Mouse (Mus musculus): ENCODE measurements around the gene Oard1. TPM values are rescaled to one million over a fixed set of nuclear protein-coding genes. Genes with fewer than 3 reads are reported as not detected.

Oard1 gene
- total and polyA plus RNA-seq, 3 experiments: 30.6 to 59.4 (median 32.6) TPM

DNA sequence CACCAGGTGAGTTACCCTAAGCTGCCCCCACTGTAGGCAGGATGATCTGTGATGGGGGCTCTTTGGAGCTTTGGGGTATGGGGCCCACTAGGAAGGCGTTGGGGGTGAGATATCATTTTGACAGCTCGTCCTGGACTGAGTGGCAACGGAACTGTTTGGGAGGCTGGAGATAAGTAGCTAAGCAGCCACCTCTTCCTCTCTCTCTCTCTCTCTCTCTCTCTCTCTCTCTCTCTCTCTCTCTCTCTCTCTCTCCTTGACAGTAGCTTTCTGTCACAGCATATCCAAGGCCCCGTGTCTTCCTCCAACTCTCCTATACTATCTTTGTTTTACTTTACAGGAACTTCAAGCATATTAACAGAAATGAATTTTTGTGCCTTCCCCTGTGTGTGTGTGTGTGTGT lies 49.4 kb upstream of the Oard1 start:
- H3K9me3 ChIP-seq (replicated peaks; ENCODE audit: low read length): no peaks in the 10 kb centered on the region
- in situ Hi-C loops (cut with MboI; ENCODE audit: low pct_ligation_motif_present, low pct_unique_long_range_greater_than_20kb, low sequenced_read_pairs) (no loop called here), dilution Hi-C loops (cut with MboI; ENCODE audit: extremely low pct_ligation_motif_present, extremely low pct_unique_long_range_greater_than_20kb, low sequenced_read_pairs) (no loop called here)
- TF ChIP-seq KAT2A (IDR thresholded peaks at IDR 0.05; ENCODE audit: insufficient replicate concordance, low read length): no peak
- TF ChIP-seq UBTF (IDR thresholded peaks at IDR 0.05; ENCODE audit: low read depth, low read length): no peak
- no peak for TF ChIP-seq MYC (IDR thresholded peaks at IDR 0.05; ENCODE audit: low read depth, low read length)
- TF ChIP-seq USF2 (conservative IDR thresholded peaks at IDR 0.05; ENCODE audit: low read depth, low read length): no peak
- no peak for TF ChIP-seq TCF12 (IDR thresholded peaks at IDR 0.05; ENCODE audit: low read depth, low read length)
- TF ChIP-seq ELF1 (IDR thresholded peaks at IDR 0.05; ENCODE audit: low read depth, low read length): no peak
- TF ChIP-seq SMC3 (IDR thresholded peaks at IDR 0.05; ENCODE audit: low read depth, low read length): no peak
- TF ChIP-seq PAX5 (IDR thresholded peaks at IDR 0.05; ENCODE audit: low read length): no peak
- no peak for TF ChIP-seq ZMIZ1 (IDR thresholded peaks at IDR 0.05; ENCODE audit: low read depth, low read length)
- no peak for TF ChIP-seq POLR2A (IDR thresholded peaks at IDR 0.05; ENCODE audit: low read depth, low read length)
- no peak for TF ChIP-seq MAFK (IDR thresholded peaks at IDR 0.05; ENCODE audit: insufficient replicate concordance, low read length)
- no peak for TF ChIP-seq MEF2A (IDR thresholded peaks at IDR 0.05; ENCODE audit: borderline replicate concordance, low read depth, low read length)
- TF ChIP-seq CTCF (conservative IDR thresholded peaks at IDR 0.05 in 1 of 2, IDR thresholded peaks at IDR 0.05 in 1 of 2; ENCODE audit: low read depth in 2 of 2, low read length in 2 of 2): no peak
- TF ChIP-seq JUN (IDR thresholded peaks at IDR 0.05; ENCODE audit: insufficient read depth, low read depth, low read length): no peak
- TF ChIP-seq BHLHE40 (IDR thresholded peaks at IDR 0.05; ENCODE audit: low read depth, low read length): no peak
- H3K79me2 ChIP-seq (replicated peaks; ENCODE audit: control insufficient read depth, extremely low read depth, insufficient read depth, poor library complexity, severe bottlenecking): no peaks in the 10 kb centered on the region
- no peak overlapping the region for H3K9ac ChIP-seq (ENCODE audit: insufficient read depth, low read depth)
- H3K4me2 ChIP-seq (ENCODE audit: insufficient read depth, low read depth, poor library complexity, severe bottlenecking): no peak overlapping the region
- no peak for DNase-seq (ENCODE audit: extremely low read depth)
- no peak overlapping the region for H3K27ac ChIP-seq (ENCODE audit: insufficient read depth, low read depth)
- H3K36me3 ChIP-seq (replicated peaks in 1 of 2; ENCODE audit: control insufficient read depth in 1 of 2, insufficient read depth in 1 of 2, low read length in 1 of 2): no peaks in the 10 kb centered on the region
- H3K4me1 ChIP-seq (ENCODE audit: control insufficient read depth in 1 of 2, insufficient read depth in 2 of 2): peaks cover 5 to 7% of the 10 kb centered on the region in 2 experiments; a peak in 2 of 4 replicates
- peaks cover 7% of the 10 kb centered on the region for H3K27me3 ChIP-seq (replicated peaks)
- H3K4me3 ChIP-seq (replicated peaks in 1 of 3; ENCODE audit: low read depth in 2 of 3, low read length in 2 of 3, poor library complexity in 1 of 3): no peak overlapping the region

DNA sequence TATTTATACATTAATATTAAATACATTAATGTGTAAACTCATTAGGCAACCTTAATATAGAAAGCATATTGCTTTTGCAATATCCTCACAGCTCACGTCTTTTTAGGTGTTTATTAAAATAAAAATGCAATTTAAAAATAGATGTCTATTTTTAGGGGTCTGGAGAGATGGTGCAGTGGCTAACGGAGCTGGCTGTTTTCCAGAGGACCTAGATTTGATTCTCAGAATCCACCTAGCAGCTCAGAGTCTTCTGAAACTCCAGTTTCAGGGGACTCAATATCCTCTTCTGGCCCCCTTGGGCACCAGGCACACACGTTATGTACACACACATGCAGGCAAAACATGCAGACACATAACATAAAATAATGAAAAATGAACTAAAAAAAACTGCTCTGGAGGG lies 47.5 kb upstream of the Oard1 start:
- Histone ChIP-seq H3K4me1 (ENCODE audit: control insufficient read depth in 1 of 2, insufficient read depth in 2 of 2) (no peaks in the 10 kb centered on the region), H3K4me2 (ENCODE audit: insufficient read depth, low read depth, poor library complexity, severe bottlenecking) (no peak overlapping the region), H3K79me2 (replicated peaks; ENCODE audit: control insufficient read depth, extremely low read depth, insufficient read depth, poor library complexity, severe bottlenecking) (no peaks in the 10 kb centered on the region), H3K27ac (ENCODE audit: insufficient read depth, low read depth) (no peak overlapping the region), H3K36me3 (replicated peaks in 1 of 2; ENCODE audit: control insufficient read depth in 1 of 2, insufficient read depth in 1 of 2, low read length in 1 of 2) (no peaks in the 10 kb centered on the region), H3K9me3 (replicated peaks; ENCODE audit: low read length) (no peaks in the 10 kb centered on the region), H3K4me3 (replicated peaks in 1 of 3; ENCODE audit: low read depth in 2 of 3, low read length in 2 of 3, poor library complexity in 1 of 3) (no peak overlapping the region), H3K27me3 (replicated peaks) (peaks cover 7% of the 10 kb centered on the region), H3K9ac (ENCODE audit: insufficient read depth, low read depth) (no peak overlapping the region)
- in situ Hi-C loops (cut with MboI; ENCODE audit: low pct_ligation_motif_present, low pct_unique_long_range_greater_than_20kb, low sequenced_read_pairs) (no loop called here), dilution Hi-C loops (cut with MboI; ENCODE audit: extremely low pct_ligation_motif_present, extremely low pct_unique_long_range_greater_than_20kb, low sequenced_read_pairs) (no loop called here)
- no peak for DNase-seq (ENCODE audit: extremely low read depth)
- TF ChIP-seq CHD2 (IDR thresholded peaks at IDR 0.05; ENCODE audit: low read length): no peak
- no peak for TF ChIP-seq JUN (IDR thresholded peaks at IDR 0.05; ENCODE audit: insufficient read depth, low read depth, low read length)
- TF ChIP-seq IRF4 (IDR thresholded peaks at IDR 0.05; ENCODE audit: low read depth, low read length): no peak
- TF ChIP-seq CHD1 (IDR thresholded peaks at IDR 0.05; ENCODE audit: low read depth, low read length): no peak
- no peak for TF ChIP-seq GABPA (IDR thresholded peaks at IDR 0.05; ENCODE audit: insufficient replicate concordance, low read depth, low read length)
- no peak for TF ChIP-seq USF2 (conservative IDR thresholded peaks at IDR 0.05; ENCODE audit: low read depth, low read length)
- no peak for TF ChIP-seq SIN3A (IDR thresholded peaks at IDR 0.05; ENCODE audit: low read length)
- TF ChIP-seq TCF12 (IDR thresholded peaks at IDR 0.05; ENCODE audit: low read depth, low read length): no peak
- TF ChIP-seq MAZ (IDR thresholded peaks at IDR 0.05; ENCODE audit: low read depth, low read length): no peak
- TF ChIP-seq SMC3 (IDR thresholded peaks at IDR 0.05; ENCODE audit: low read depth, low read length): no peak
- no peak for TF ChIP-seq CTCF (conservative IDR thresholded peaks at IDR 0.05 in 1 of 2, IDR thresholded peaks at IDR 0.05 in 1 of 2; ENCODE audit: low read depth in 2 of 2, low read length in 2 of 2)
- no peak for TF ChIP-seq ZNF384 (IDR thresholded peaks at IDR 0.05; ENCODE audit: low read depth, low read length)
- TF ChIP-seq JUND (conservative IDR thresholded peaks at IDR 0.05; ENCODE audit: low read depth, low read length): no peak
- no peak for TF ChIP-seq POLR2AphosphoS2 (IDR thresholded peaks at IDR 0.05; ENCODE audit: low read depth, low read length)
- no peak for TF ChIP-seq RCOR1 (conservative IDR thresholded peaks at IDR 0.05; ENCODE audit: low read depth, low read length)
- no peak for TF ChIP-seq NRF1 (IDR thresholded peaks at IDR 0.05; ENCODE audit: low read depth, low read length)
- TF ChIP-seq RAD21 (IDR thresholded peaks at IDR 0.05; ENCODE audit: low read depth, low read length): no peak
- TF ChIP-seq MAFK (IDR thresholded peaks at IDR 0.05; ENCODE audit: insufficient replicate concordance, low read length): no peak
- TF ChIP-seq ZC3H11A (IDR thresholded peaks at IDR 0.05; ENCODE audit: low read depth, low read length): no peak

Measured in CH12.LX (cell line).